Mouse (Mus musculus) C2C12 (cell line): ENCODE data around the gene Aicda.

ENCODE experiments used
- CTCF ChIP-seq: IDR thresholded peaks from one replicate; pipeline ENCODE4 v1.5.1; 2011; ENCODE audit not compliant: control insufficient read depth, insufficient read depth, insufficient read length
- FOSL1 ChIP-seq: IDR thresholded peaks from one replicate; pipeline ENCODE4 v1.8.0; 2011; ENCODE audit warnings: mild to moderate bottlenecking, low read length; ENCODE audit not compliant: poor library complexity, insufficient read depth, severe bottlenecking
- MAX ChIP-seq: IDR thresholded peaks from one replicate; pipeline ENCODE4 v1.6.1; 2011; ENCODE audit warnings: mild to moderate bottlenecking, control low read depth

DNA sequence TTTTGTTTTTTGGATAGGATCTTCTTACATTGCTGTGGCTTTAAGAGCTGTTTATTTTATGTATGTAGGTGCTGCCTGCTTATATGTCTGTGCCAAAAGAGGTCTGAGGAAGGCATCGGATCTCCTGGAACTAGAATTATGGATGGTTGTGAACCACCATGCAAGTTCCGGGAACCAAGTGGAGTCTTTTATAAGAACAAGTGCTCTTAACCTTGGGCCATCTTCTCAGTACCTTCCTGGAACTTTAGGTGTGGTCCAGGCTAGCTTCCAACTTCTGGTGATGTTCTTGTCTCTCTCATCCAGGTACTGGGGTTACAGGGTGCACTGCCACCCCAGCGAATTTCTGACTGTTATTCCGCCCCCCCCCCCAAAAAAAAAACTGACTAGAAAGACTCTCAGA is 58.8 kb downstream of the Aicda start:
- TF ChIP-seq CTCF (no peak), MAX (no peak), FOSL1 (no peak)
